Mouse (Mus musculus): ENCODE measurements around the gene Morc3.

Morc3 gene

GRCm38 (mm10) chr16:93831627-93832395, at the start of gene Morc3:
TSS of gene Morc3 (plus strand) at chr16:93832121.
- in situ Hi-C loops (cut with MboI, MseI), result loop anchor here (5.0 kb wide), 1 partner anchor 50 kb away; the partner anchor contains the start of gene Chaf1b

DNA sequence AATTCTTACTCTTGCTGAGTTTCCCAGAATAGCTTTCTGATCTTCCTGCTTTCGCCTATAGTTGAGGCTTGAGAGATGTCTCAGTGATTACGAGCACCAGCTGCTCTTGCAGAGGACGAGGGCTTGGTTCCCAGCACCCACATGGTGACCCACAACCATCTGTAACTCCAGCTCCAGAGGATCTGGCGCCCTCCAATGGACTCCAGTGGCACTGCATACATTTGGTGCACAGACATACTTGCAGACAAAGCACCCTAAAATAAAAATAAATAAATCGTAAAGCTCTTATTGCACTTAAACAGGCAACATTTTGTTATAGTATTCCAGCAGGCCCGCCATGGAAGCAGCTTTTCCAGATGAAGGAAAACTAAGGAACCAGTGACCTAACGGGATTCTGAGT, 47.7 kb upstream of the Morc3 start:
- in situ Hi-C loops (cut with MboI, MseI), result no loop called here

- in situ Hi-C loops (cut with MboI, MseI), result no loop called here
Measured at GRCm38 (mm10) chr16:93785805-93786204, 46.1 kb upstream of the Morc3 start.

DNA sequence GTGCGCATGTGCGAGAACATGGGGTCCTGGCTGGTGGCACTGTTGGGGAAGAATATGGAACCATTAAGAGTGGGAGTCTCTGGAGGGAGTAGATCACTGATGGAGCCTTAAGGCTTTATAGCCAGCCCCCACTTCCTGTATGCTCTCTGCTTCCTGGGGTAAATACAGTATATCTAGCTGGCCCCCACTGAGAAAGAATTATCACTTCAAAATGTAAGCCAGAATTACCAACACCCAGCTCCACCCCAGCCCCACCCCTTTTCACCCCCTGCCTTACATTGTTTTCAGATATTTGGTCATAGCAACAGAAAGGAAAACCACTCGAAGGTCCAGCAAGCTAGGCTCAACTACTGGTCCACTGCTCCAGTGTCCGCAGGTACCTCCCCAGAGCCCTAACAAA, 43.5 kb upstream of the Morc3 start:
- in situ Hi-C loops (cut with MboI, MseI), result no loop called here

DNA sequence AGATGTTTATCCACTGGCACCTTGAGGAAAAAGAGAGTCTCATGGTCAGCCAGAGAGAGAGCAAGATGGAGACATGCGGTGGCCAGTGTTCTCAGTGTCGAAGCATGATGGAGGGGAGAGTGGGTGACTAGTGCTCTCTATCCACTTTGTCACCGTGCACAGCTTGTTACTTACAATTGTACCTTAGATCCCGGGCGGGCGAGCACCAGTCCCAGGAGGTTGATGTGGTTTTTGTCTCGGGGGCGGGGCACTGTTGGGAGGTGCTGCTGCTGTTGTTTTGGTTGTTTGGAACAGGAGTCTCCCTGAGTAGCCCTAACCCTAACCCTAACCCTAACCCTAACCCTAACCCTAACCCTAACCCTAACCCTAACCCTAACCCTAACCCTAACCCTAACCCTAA, 43.0 kb upstream of the Morc3 start:
- in situ Hi-C loops (cut with MboI, MseI), result no loop called here

DNA sequence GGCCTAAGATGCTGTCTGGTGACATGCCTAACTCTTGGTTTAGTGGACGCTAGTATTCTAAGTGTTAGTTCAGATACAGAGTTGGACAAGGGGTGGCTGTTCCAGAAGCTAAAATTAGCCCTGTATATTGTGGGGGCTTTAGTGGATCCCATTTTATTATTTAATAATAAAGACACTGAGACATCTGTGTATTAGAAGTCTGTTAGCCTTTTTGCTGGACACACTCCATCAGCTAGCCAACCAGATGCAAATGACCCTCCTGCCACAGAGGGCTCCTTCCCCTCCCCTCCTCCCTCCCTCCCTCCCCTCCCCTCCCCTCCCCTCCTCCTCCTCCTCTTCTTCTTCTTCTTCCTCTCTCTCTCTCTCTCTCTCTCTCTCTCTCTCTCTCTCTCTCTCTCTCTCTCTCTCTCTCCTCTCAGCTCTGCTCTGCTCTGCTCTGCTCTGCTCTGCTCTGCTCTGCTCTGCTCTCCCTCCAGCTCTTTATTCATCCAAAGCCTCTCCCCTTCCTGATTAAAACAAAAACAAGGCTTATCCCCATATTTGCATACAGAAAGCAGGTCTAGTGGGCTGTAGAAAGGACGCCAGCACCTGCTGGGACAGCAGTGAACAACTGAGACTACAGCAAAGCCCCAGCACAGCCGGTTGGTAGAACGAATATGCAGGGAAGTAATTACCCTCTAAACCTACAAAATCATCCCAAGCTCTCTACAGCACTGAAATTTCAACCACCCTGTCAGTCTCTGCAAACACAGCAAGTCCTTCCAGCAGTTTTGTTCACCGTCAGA, 41.8 kb upstream of the Morc3 start:
- in situ Hi-C loops (cut with MboI, MseI), result loop anchor here (10.0 kb wide), 1 partner anchor 1955 kb away; no protein-coding TSS in a partner anchor

DNA sequence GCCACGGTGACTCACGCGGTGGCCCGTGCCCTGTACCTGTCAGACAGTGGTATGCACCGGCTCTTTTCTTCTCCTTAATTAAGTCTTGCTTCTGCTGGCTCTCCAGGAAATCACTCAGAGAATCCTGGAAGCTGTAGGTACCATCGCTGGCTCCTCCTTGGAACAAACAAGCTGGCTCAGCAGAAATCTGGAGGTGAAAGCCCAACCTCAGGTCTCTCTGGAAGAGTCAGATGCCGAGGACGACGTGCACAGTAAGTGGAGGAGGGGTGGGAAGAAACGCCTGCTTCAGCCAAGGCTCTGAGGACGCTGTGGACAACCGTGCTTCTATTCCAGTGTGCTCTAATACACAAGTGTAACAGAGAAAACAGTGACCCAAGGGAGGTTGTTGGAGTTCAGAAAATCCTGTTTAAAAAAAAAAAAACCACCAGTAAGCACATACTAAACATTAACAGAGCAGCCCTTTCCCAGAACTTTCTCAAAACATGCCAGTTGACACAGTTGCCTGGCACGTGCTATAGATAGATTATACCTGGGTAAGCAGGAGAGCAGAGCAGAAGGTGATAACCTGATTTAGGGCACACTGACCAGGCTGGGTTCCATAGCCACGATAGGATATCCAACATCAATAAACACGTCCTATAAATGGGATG, 38.8 kb upstream of the Morc3 start:
- in situ Hi-C loops (cut with MboI, MseI), result loop anchor here (10.0 kb wide), 1 partner anchor 1952 kb away; no protein-coding TSS in a partner anchor

DNA sequence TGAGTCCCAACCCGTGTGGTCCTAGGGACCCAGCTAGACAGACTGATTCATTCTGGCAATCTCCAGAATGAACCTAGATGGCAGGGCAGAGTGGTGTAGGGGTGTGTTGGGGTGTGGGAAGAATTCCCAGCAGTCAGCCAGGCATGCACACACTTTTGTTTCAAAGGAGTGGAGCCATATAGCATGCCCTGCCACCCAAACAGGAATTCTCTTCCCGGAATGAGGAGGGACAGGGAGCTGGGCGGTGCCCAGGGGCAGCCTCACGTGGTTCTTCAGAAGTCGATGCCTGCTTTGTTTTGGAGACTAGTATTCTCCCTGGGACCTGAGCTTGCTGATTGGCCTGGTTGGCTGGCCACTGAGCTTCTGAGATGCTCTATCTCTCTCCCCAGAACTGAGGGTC, 37.1 kb upstream of the Morc3 start:
- in situ Hi-C loops (cut with MboI, MseI), result loop anchor here (10.0 kb wide), 1 partner anchor 1950 kb away; no protein-coding TSS in a partner anchor

DNA sequence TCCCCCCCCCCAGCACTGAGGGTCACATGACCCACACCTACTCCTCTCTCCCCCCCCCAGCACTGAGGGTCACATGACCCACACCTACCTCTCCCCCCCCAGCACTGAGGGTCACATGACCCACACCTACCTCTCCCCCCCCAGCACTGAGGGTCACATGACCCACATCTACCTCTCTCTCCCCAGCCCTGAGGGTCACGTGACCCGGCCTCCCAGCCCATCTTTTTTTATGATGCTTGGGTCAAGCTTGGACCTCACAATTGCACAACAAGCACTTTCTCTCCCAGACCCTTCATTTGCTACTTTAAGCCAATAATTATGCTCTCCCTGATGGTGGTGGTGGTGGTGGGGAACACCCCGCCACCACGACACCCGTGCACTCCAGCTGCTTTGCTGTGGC, 36.5 kb upstream of the Morc3 start:
- in situ Hi-C loops (cut with MboI, MseI), result loop anchor here (10.0 kb wide), 1 partner anchor 1949 kb away; no protein-coding TSS in a partner anchor

GRCm38 (mm10) chr16:93797021-93797840, 34.7 kb upstream of the Morc3 start:
- in situ Hi-C loops (cut with MboI, MseI), result loop anchor here (10.0 kb wide), 1 partner anchor 1948 kb away; no protein-coding TSS in a partner anchor

DNA sequence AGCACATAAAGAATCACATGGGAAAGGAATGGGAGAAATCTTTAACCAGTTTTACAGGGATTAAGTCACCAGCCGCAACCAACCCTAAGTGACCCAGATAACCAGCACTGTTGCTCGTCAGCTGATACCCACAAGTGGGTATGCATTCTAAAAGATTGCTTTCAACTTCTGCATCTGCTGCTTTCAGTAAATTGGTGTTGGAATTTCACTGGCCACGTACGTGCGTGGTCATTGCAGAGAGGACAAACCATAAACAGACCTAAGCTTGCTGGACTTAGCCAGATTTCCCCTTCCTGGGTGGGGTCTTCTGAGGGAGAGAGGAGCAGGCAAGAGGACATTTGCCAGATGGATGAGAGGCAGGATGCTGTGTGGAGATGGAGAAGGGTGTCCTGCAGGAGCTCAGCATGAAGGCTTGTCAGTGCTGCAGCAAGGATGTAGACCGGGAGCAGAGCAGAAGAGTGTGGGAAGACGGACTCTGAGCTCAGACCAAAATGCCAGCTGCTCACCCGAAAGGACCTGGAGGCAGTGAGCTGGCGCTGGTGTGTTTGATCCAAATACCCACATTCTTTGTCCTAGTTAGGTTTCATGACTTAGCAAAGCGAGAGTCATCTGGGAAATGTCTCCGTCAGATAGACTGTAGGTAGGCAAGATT, 34.0 kb upstream of the Morc3 start:
- in situ Hi-C loops (cut with MboI, MseI), result loop anchor here (10.0 kb wide), 1 partner anchor 1947 kb away; no protein-coding TSS in a partner anchor

GRCm38 (mm10) chr16:93798623-93799022, 33.3 kb upstream of the Morc3 start:
- in situ Hi-C loops (cut with MboI, MseI), result loop anchor here (10.0 kb wide), 1 partner anchor 1946 kb away; no protein-coding TSS in a partner anchor

DNA sequence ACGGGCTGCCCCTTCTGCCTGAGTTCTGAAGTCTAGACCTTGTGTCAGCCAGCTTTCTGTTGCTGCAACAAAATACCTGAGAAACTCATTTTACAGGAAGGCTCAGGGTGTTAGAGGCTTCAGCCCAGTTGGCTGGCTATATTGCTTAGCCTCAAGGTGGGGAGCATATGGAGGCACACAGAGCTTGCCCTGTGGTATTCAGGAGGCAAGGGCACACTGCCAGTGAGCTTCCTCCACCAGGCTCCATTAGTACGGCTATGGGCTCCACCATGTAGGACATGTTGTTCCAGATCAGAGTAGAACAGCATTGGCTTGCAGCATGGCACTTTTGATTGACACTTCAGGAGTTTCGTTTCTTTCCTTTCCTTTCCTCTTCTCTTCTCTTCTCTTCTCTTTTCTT, 32.9 kb upstream of the Morc3 start:
- in situ Hi-C loops (cut with MboI, MseI), result loop anchor here (10.0 kb wide), 1 partner anchor 1946 kb away; no protein-coding TSS in a partner anchor

DNA sequence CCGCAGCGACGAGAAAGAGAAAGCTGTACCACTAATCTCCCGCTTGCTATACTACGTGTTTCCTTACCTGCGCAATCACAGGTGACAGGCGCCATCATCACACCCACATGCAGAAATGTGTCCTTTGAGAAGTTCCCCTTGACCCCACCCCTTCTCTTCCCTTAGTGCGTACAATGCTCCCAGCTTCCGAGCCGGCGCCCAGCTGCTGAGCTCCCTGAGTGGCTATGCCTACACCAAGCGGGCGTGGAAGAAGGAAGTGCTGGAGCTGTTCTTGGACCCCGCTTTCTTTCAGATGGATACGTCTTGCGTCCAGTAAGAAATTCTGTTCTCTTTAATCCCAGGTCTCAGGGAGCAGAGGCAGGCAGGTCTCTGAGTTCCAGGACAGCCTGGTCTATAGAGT, 32.0 kb upstream of the Morc3 start:
- in situ Hi-C loops (cut with MboI, MseI), result loop anchor here (5.0 to 10.0 kb wide), 2 partner anchors 988 to 1945 kb away; no protein-coding TSS in a partner anchor

- in situ Hi-C loops (cut with MboI, MseI), result no loop called here
Measured at GRCm38 (mm10) chr16:93807167-93807566, 24.8 kb upstream of the Morc3 start.

GRCm38 (mm10) chr16:93807961-93808554, 23.9 kb upstream of the Morc3 start:
- in situ Hi-C loops (cut with MboI, MseI), result no loop called here

GRCm38 (mm10) chr16:93815856-93816736, 15.8 kb upstream of the Morc3 start:
- in situ Hi-C loops (cut with MboI, MseI), result no loop called here

GRCm38 (mm10) chr16:93816861-93817260, 15.1 kb upstream of the Morc3 start:
- in situ Hi-C loops (cut with MboI, MseI), result no loop called here

GRCm38 (mm10) chr16:93817371-93817770, 14.6 kb upstream of the Morc3 start:
- in situ Hi-C loops (cut with MboI, MseI), result no loop called here
